Mouse (Mus musculus): Measurements from ENCODE around the gene Arl10. TPM values are rescaled to one million over a fixed set of nuclear protein-coding genes. Genes with fewer than 3 reads are reported as not detected.

Arl10 gene
- total RNA-seq, 4 experiments from 2014 or later: 28.2 to 37.2 (median 30.9) TPM

- DNase-seq (ENCODE audit: low spot score in 2 of 2): no peak
Observed at GRCm38 (mm10) chr13:54616307-54616706, 41.5 kb downstream of the Arl10 start.

GRCm38 (mm10) chr13:54616998-54617397, 42.2 kb downstream of the Arl10 start:
- DNase-seq (ENCODE audit: low spot score in 2 of 2): no peak

- peak; percentile 96 to 100 for DNase-seq (ENCODE audit: low spot score in 2 of 2)
Observed at GRCm38 (mm10) chr13:54621155-54621932, 46.5 kb downstream of the Arl10 start, which contains the start of gene Faf2. Gene Faf2 (plus strand): TSS chr13:54621784.

GRCm38 (mm10) chr13:54621960-54622521, 47.2 kb downstream of the Arl10 start:
- DNase-seq (ENCODE audit: low spot score in 2 of 2): no peak

- DNase-seq (ENCODE audit: low spot score in 2 of 2): no peak
Observed at GRCm38 (mm10) chr13:54629128-54629527, 54.3 kb downstream of the Arl10 start.

Small RNA genes within 50 kb of the gene (microRNA-seq; reads per million reads assigned to microRNA genes)
- gene Gm24195: 0 reads per million in 2 experiments

Other genes starting within 250 kb of the Arl10 start
- 100 to 1,000 TPM; 865 to 892 (median 878) TPM for gene Cplx2, start 203.7 kb upstream of the Arl10 start, total RNA-seq (2022)
- gene Thoc3, start 106.2 kb upstream of the Arl10 start, total RNA-seq (2022): 10 to 100 TPM; 31.7 to 38.2 (median 33.2) TPM
- gene Simc1, start 71.2 kb upstream of the Arl10 start, total RNA-seq (2022): 10 to 100 TPM; 14.1 to 17.7 (median 15.8) TPM
- gene 4833439L19Rik, start 9.6 kb upstream of the Arl10 start, total RNA-seq (2022): 100 to 1,000 TPM; 130 to 147 (median 139) TPM
- gene Nop16, start 15.1 kb downstream of the Arl10 start, total RNA-seq (2022): 10 to 100 TPM; 20.6 to 23.3 (median 20.8) TPM
- gene Higd2a, start 15.2 kb downstream of the Arl10 start, total RNA-seq (2022): 100 to 1,000 TPM; 134 to 161 (median 146) TPM
- 100 to 1,000 TPM; 241 to 284 (median 264) TPM for gene Cltb, start 36.3 kb downstream of the Arl10 start, total RNA-seq (2022)
- 10 to 100 TPM; 48.9 to 67.1 (median 53.6) TPM for gene Faf2, start 46.8 kb downstream of the Arl10 start, total RNA-seq (2022)
- 100 to 1,000 TPM; 130 to 151 (median 140) TPM for gene Rnf44, start 118.9 kb downstream of the Arl10 start, total RNA-seq (2022)
- under 1 TPM; 0.27 to 0.54 (median 0.37) TPM for gene Cdhr2, start 126.4 kb downstream of the Arl10 start, total RNA-seq (2022)
- 100 to 1,000 TPM; 123 to 141 (median 132) TPM for gene Gprin1, start 174.9 kb downstream of the Arl10 start, total RNA-seq (2022)
- gene Sncb, start 191.6 kb downstream of the Arl10 start, total RNA-seq (2022): 100 to 1,000 TPM; 652 to 713 (median 673) TPM
- gene Eif4e1b, start 209.0 kb downstream of the Arl10 start, total RNA-seq (2022): under 1 TPM in 1 of 4 experiments, not detected in 3; 0.35 TPM
- gene Tspan17, start 214.4 kb downstream of the Arl10 start, total RNA-seq (2022): 10 to 100 TPM; 79.3 to 92.1 (median 82.9) TPM

All from layer of hippocampus, adult 8-10 months (tissue).